Mouse (Mus musculus) stomach, postnatal 0 days (tissue): ENCODE measurements at regions not wholly inside any gene's neighbourhood (a gene's known extent, or its start where the extent isn't known, plus 50 kb on each side); places are given as distances from the start of the nearest gene placed in this dataset.

Experiments
- ATAC-seq: fragments of 200-750 bp; cut with Nextera tagmentation; 2 replicates; pipeline ENCODE4 v1.8.0; 2017; ENCODE audit not compliant: low FRiP score, low TSS enrichment
- DNase-seq: peaks from one replicate; pipeline ENCODE4 v3.0.0-alpha.2; 2016; ENCODE audit warnings: low spot score
- H3K27ac ChIP-seq: fragments of 300-500 bp; sonication (generic); replicated peaks from 2 replicates; pipeline ENCODE4 v1.5.1; 2014; ENCODE audit warnings: mild to moderate bottlenecking, control low read depth
- H3K27me3 ChIP-seq: fragments of 300-500 bp; sonication (generic); 2 replicates; pipeline ENCODE4 v1.6.1; 2014; ENCODE audit warnings: low read length; ENCODE audit not compliant: control insufficient read depth, insufficient read depth
- H3K36me3 ChIP-seq: fragments of 300-500 bp; sonication (generic); 2 replicates; pipeline ENCODE4 v1.6.1; 2014; ENCODE audit warnings: low read length, mixed read lengths; ENCODE audit not compliant: control insufficient read depth, insufficient read depth
- H3K4me1 ChIP-seq: fragments of 300-500 bp; sonication (generic); replicated peaks from 2 replicates; pipeline ENCODE4 v1.6.1; 2014; ENCODE audit warnings: antibody characterized with exemption; ENCODE audit not compliant: control insufficient read depth, insufficient read depth
- H3K4me2 ChIP-seq: fragments of 300-500 bp; sonication (generic); replicated peaks from 2 replicates; pipeline ENCODE4 v1.6.1; 2014; ENCODE audit warnings: low read depth, mild to moderate bottlenecking, control low read depth, moderate library complexity
- H3K4me3 ChIP-seq: fragments of 300-500 bp; sonication (generic); 2 replicates; pipeline ENCODE4 v1.5.1; 2014; ENCODE audit warnings: low read depth, low read length, control low read depth
- H3K9ac ChIP-seq: fragments of 300-500 bp; sonication (generic); 2 replicates; pipeline ENCODE4 v1.6.1; 2014; ENCODE audit warnings: mild to moderate bottlenecking, low read length, control low read depth, mixed read lengths
- H3K9me3 ChIP-seq: fragments of 300-500 bp; sonication (generic); 2 replicates; pipeline ENCODE4 v1.6.1; 2016; ENCODE audit warnings: low read length; ENCODE audit not compliant: control insufficient read depth
- CTCF ChIP-seq: IDR thresholded peaks from 2 replicates; pipeline ENCODE4 v1.5.1; 2016; ENCODE audit warnings: antibody characterized with exemption, low read depth, mild to moderate bottlenecking, moderate library complexity
- EP300 ChIP-seq: optimal IDR thresholded peaks from 2 replicates; pipeline ENCODE3; 2016; ENCODE audit warnings: antibody characterized with exemption
- WGBS: fragments of 180-500 bp; shearing (Covaris S2); extraction: QIAGEN DNeasy Blood & Tissue Kit; methylation state at CpG from one replicate; pipeline ENCODE4 v1.1.7; 2014; 5-methylcytosine and 5-hydroxymethylcytosine counted together

DNA sequence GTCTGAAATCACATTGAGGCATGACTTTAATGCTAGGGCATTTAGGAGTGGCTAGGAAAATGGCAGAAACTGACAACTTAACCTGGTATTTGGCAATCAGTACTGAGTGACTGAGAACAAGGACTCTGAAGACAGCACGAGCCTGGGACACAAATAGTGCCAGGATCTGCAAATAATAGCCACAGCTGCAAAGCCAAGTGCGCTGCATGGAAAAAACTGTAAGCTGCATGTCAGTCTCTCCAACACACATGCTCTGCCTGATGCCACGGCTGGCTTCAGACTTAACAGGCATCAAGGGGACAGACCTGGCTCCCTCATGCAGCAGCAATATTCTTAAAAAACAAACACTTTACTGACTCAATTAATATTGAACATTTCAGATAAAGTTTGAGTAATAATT is 530.7 kb downstream of the Etv1 start:
- Histone ChIP-seq H3K4me2 (no peak overlapping the region), H3K27ac (no peak overlapping the region), H3K9me3 (no peaks in the 10 kb centered on the region), H3K4me1 (no peaks in the 10 kb centered on the region), H3K9ac (no peak overlapping the region), H3K27me3 (no peaks in the 10 kb centered on the region), H3K36me3 (no peaks in the 10 kb centered on the region), H3K4me3 (no peak overlapping the region)
- 60% methylated on average over 3 of the region's 3 CpGs for WGBS
- DNase-seq (no peak), ATAC-seq (no peak)
- TF ChIP-seq EP300 (no peak), CTCF (no peak)

DNA sequence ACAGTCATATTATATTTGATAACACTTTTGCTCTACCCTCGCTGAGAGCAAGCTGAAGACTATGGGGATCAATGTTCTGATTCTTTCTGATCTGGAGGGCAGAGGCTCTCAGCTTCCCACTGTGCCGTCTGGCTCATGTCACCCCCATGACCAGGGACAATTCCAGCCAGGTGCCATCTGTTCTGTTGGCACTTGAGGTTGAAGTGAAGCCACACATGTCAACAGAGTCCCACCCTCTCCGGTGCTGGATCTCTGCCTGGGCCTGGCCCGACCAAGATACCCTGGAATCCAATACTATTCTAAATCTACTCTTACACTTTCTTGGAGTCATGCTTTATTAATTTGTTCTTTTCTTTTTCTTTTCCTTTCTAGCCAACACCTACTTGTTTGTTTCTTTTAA is 538.0 kb downstream of the Etv1 start:
- H3K27me3 ChIP-seq: no peaks in the 10 kb centered on the region
- TF ChIP-seq CTCF (no peak), EP300 (no peak)
- no peak overlapping the region for H3K4me3 ChIP-seq
- H3K4me2 ChIP-seq: no peak overlapping the region
- no peaks in the 10 kb centered on the region for H3K36me3 ChIP-seq
- DNase-seq (no peak), ATAC-seq (no peak)
- H3K27ac ChIP-seq: no peak overlapping the region
- 85% methylated on average over 4 of the region's 4 CpGs for WGBS
- no peak overlapping the region for H3K9ac ChIP-seq
- no peaks in the 10 kb centered on the region for H3K4me1 ChIP-seq
- no peaks in the 10 kb centered on the region for H3K9me3 ChIP-seq

- H3K27me3 ChIP-seq: no peaks in the 10 kb centered on the region
- ATAC-seq: no peak
- H3K9ac ChIP-seq: no peak overlapping the region
- H3K9me3 ChIP-seq: no peaks in the 10 kb centered on the region
- no peak for TF ChIP-seq CTCF
- no peak for TF ChIP-seq EP300
- no peak overlapping the region for H3K4me2 ChIP-seq
- DNase-seq: no peak
- H3K27ac ChIP-seq: no peak overlapping the region
- WGBS: 83% methylated on average over 1 of the region's 1 CpGs
- H3K4me3 ChIP-seq: no peak overlapping the region
- H3K4me1 ChIP-seq: no peaks in the 10 kb centered on the region
- no peaks in the 10 kb centered on the region for H3K36me3 ChIP-seq
Observed at GRCm38 (mm10) chr12:39321453-39321852, 542.3 kb downstream of the Etv1 start.

GRCm38 (mm10) chr12:39326157-39326556 is 547.0 kb downstream of the Etv1 start:
- 76% methylated on average over 7 of the region's 7 CpGs for WGBS
- Histone ChIP-seq H3K4me1 (no peaks in the 10 kb centered on the region), H3K9ac (no peak overlapping the region), H3K9me3 (no peaks in the 10 kb centered on the region), H3K36me3 (no peaks in the 10 kb centered on the region), H3K27me3 (no peaks in the 10 kb centered on the region), H3K4me3 (no peak overlapping the region), H3K4me2 (no peak overlapping the region), H3K27ac (no peak overlapping the region)
- DNase-seq (no peak), ATAC-seq (no peak)
- TF ChIP-seq CTCF (no peak), EP300 (no peak)

- TF ChIP-seq EP300 (no peak), CTCF (no peak)
- Histone ChIP-seq H3K27me3 (no peaks in the 10 kb centered on the region), H3K36me3 (no peaks in the 10 kb centered on the region), H3K4me2 (no peak overlapping the region), H3K4me3 (no peak overlapping the region), H3K9ac (no peak overlapping the region), H3K27ac (no peak overlapping the region), H3K4me1 (no peaks in the 10 kb centered on the region), H3K9me3 (no peaks in the 10 kb centered on the region)
- ATAC-seq (no peak), DNase-seq (no peak)
- 64% methylated on average over 4 of the region's 4 CpGs for WGBS
Observed at GRCm38 (mm10) chr12:39326668-39327299, 547.6 kb downstream of the Etv1 start.

GRCm38 (mm10) chr12:39328377-39328776 is 549.2 kb downstream of the Etv1 start:
- Histone ChIP-seq H3K9me3 (no peaks in the 10 kb centered on the region), H3K4me2 (no peak overlapping the region), H3K4me3 (no peak overlapping the region), H3K27ac (no peak overlapping the region), H3K36me3 (no peaks in the 10 kb centered on the region), H3K4me1 (no peaks in the 10 kb centered on the region), H3K27me3 (no peaks in the 10 kb centered on the region), H3K9ac (no peak overlapping the region)
- no peak for DNase-seq
- TF ChIP-seq EP300 (no peak), CTCF (no peak)
- no peak for ATAC-seq
